Mouse (Mus musculus): ENCODE results near the gene Hnf1b.

Hnf1b gene

DNA sequence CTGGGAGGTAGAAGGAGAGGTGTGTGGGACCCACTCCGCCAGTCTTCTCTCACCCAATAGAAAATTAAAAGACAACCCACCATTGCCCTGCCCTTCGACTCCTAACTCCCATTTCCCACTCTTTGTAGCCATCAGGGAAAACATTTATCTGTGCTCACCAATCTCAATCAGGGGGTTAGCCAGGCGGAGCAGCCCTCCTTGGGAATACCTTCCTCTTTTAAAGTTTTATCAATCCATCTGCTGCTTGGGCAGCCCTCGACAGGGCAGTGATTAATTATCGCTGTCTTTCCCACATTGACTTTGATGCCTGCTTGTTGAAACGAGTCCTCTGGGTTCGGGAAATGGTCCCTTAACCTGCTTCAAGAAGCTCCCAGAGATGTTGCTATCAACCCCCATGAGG lies 47.7 kb downstream of the Hnf1b start:
- no peak for DNase-seq (ENCODE audit: low spot score)

DNA sequence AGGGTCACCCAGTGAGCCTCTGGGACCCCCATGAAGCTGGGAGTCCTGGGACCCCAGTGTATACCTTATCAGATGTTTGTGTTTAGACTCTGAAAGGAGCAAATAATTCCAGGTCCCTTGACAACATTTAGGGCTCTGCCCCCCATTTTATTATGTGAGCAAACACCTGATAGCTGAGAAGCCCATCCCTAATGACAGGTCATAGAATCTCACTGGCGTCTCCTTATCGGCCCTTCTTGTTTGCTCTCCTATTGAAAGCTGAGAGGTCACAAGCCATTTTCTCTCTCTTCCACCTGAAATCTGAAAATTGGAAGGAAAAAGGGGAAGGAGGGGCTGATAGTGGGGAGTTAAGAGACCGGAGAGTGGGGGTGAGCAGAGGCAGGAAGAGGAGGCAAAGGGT lies 52.9 kb downstream of the Hnf1b start:
- no peak for DNase-seq (ENCODE audit: low spot score)

DNA sequence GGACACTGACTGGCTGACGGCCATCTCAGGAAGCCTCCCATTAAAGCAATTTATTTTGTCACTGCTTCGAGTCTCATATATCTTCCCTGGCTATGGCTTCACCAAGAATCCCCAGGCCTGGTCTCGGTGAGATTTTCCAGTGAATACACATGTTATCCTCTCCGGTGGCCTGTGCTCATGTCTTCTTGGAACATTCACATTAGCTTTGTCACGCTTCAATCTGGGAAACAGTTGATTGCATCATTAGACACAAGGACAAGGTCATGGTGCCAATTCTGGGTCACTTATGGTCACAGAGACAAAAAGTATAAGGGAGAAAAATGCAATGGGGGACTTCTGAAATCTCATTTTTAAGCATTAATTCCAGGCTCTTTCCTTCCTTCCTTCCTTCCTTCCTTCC lies 55.9 kb downstream of the Hnf1b start:
- no peak for DNase-seq (ENCODE audit: low spot score)

DNA sequence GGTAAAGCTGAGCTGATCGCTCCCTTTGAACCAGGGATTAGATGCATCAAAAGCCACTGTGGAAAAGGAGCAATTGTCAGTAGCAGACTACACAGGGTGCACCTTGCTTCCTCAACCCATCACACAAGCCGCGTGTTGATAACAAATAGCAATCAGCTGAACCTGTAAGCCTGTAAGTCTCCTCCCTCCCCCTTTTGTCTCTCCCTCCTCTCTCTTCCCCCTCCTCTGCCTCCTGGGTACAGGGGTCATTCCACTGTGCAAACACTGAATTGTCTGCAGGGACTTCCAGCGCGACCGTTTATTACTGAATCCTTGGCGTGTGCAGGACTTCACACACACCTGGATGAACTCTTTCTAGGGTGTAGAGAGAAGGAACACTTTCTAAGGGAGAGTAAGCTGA lies 58.5 kb downstream of the Hnf1b start:
- no peak for DNase-seq (ENCODE audit: low spot score)

DNA sequence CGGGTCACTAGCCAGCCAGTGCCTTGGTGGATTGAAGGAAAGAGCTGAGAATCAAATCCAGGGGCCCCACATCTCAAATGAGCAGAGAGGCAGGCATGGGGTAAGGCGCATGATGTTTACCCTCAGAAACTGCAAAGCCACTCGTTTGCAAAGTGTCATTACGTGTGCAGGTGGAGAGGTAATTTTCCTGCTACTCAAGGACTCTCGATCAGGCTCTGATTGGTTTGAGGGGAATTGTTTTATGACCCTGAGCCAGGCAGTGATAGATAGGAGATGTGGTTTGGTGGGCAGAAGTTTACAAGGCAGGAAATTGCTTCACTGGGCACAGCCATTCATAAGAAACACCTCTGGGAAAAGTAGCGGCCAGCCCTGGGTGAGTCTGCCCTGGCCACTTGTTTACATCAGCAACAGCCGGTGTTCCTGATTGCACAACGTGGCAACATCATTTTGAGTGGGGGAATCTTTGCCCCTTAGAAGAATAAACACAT lies 64.0 kb downstream of the Hnf1b start:
- DNase-seq (ENCODE audit: low spot score): no peak

DNA sequence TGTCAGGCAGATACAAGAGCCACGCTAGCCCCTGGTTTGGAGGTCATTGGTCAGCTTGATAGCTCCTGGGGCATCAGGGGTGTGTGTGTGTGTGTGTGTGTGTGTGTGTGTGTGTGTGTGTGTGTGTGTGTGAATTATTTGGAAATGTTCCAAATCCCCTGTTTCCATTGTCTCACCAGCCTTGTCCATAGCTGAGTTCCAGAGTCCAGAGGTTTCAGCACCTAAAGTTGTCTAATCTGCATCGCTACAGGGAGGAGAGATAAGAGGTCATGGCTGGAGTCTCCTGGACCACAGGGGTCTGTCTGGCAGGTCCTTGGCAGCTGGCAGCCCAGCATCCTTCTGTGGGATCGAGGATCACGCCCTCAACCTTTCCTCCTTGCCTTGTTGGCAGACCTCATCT lies 64.6 kb downstream of the Hnf1b start:
- no peak for DNase-seq (ENCODE audit: low spot score)

DNA sequence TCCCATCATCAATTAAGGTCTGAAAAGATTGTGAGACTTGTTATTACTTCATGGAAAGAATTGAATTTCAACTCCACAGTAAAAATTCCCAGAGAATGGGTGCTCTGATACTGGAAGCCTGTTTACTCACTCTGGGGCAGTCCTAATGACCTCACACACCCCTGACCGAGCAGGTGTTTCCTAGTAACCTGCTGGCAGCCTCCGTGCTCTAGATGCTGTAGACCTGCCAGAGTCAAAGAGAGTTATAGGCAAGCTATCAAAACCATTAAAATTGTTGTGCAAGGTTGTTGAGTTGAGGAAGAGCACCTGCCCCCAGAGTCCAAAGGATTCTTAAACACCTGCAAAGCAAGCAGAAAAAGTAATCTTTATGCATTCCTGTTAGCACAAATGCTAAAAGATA lies 72.7 kb downstream of the Hnf1b start:
- no peak for DNase-seq (ENCODE audit: low spot score)

DNA sequence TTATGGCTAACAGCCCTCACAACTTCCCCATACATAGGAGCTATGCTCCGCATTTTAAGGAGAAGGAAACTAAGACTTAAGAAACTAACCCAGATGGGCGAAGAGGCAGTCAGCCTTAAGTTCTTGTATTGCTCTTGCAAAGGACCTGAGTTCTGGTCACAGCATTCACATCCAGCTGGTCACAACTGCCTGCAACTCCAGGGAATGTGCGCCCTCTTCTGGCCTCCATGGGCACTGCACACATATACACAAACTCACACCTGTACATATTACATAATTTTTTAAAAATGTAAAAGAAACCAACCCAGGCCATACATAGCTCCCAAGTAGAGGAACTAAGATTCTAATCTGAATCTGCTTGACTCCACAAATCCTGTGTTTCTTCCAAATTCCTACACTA lies 77.2 kb downstream of the Hnf1b start:
- DNase-seq (ENCODE audit: low spot score): peak; percentile 43

DNA sequence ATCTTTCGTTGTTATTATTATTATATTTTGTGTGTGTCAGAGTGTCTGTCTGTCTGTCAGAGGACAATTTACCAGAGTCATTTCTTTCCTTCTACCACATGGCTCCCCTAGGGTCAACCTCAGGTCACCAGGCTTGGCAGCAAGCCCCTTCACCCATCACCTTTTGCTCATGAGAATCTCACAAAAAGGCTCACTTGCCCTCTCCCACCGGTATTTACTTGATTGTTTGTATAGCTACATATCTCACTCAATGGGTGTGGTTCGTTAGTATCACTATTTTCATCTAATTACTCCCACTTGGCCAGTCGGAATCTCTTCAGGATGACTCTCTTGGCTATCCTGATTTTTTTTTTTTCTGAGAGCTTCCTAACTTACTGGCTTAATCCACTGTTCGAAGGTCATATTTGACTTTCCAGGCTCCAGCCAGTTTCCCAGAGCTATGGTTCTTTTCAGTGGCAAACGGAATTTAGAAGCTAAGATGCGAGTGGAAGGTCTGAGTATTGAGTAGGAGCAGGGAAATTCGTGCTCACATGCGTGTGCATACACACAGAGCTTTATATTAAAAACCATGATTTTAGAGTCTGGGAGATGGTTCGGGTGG lies 82.7 kb downstream of the Hnf1b start:
- no peak for DNase-seq (ENCODE audit: low spot score)

DNA sequence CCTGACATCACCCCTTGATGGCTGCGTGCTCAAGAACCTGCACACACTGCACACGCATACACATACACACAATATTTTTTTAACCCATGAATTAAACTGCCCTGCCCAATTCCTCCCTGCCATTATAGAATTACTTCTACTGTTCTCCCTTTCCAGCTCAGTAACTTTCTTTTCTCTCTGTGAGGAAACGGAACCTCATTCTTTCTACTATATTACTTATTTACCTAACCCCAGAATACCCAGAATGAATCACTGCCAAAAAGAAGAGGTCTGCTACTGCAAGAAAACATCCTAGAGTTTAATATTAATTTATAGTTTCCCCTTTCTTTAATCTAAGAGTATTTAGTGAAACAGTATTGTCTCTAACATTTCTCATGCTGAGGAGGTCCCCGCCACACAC lies 83.5 kb downstream of the Hnf1b start:
- no peak for DNase-seq (ENCODE audit: low spot score)

DNA sequence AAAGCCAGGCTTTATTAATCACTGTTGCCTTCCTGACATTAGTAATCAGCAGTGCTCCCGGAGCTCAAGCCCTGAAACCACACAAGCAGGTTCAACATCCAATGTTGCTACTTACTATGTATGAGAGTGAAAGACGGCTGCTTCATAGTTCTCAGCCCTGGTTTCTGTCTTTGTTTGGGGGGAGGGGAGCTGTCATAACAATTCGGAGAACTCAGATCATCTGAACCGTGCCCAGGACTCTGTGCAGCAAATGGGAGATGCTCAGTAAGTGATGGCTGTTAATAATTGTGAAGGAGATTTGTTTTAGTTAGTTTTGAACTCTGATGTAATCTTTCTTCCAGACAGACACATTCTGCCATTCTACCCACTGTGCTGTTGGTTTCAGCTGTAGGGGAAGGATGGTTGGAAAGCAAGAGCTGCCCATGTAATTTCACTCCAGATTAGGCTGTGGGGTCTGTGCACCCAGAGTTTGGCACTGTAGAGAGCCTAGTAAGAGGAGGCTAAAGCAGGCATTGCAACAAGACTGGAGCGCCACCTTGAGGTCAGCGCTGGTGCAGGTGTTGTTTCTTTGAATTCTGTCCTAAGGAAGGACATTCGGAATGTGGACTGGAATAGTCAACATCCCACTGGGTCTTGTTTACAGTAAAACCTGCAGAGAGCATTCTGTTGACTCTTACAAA lies 86.3 kb downstream of the Hnf1b start:
- peak; percentile 90 for DNase-seq (ENCODE audit: low spot score)

DNA sequence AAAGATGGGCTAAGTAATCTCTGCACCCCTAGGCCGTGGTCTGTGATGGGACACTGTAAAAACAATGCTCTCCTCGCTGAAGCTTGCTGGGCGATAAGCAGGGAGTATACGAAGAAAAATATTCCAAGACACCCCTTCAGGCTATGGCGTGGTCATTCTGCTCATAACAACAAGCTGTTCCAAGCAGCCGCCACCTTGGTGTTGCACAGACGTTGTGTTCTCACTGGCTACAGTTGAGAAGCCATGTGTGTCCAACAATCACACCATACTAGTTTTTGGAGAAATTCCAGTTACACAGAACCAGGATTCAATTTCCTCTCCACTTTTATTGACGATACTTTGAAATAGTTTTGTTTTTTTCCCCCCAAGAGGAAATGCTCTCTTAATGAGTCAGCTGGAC lies 88.7 kb downstream of the Hnf1b start:
- no peak for DNase-seq (ENCODE audit: low spot score)

DNA sequence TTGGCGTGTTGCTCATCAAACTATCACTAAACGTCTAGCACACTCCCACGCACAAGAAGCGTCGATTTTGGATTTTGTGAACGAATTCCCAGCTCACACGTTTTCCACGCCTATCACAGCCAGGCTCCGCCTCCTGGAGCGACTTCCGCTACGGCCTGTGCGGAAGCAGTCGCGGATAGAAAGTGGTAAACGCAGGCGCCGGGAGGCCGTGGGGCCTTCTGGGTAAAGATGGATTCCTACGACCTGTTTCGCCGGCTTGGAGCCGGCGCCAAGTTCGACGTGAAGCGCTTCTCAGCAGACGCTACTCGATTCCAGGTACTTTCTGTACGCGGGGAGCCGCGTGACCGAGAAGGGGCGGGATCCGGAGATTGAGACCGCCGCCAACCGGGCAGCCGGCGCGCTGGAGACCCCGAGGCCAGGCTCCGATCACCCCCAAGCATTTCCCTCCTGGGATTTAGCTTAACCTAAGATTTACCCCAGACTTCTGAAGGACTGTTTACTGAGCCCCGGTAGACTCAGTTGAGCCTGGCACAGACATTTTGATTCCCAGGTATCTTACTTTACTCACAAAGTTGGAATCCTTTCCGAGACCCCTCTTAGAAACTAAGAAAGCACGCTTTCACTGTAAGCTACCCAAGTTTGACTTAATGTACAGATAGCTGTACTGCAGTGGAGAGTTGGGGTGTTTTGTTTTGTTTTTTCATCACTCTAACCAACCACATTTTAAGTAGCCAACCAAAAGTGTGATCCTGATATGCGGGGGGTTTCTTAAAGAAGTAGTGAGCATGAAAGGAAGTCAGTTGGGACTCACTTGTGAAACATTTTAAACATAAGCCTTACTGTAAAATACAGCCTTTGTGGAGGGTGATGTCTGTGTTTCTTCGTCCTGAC lies 92.3 kb downstream of the Hnf1b start, which contains the start of gene Ddx52:
Ddx52 (plus strand) TSS at position 113 of the 891 bp plus-strand sequence.
- DNase-seq (ENCODE audit: low spot score): peak; percentile 97
